Mouse (Mus musculus): ENCODE measurements around the gene Pon1. TPM values are rescaled to one million over a fixed set of nuclear protein-coding genes. Genes with fewer than 3 reads are reported as not detected.
"Not testable (repeated sequence)": the region's sequence is repeated elsewhere in the genome, so short reads cannot be mapped to it uniquely, and the experiment has no call there.

The Pon1 gene
- polyA plus RNA-seq (2016; fragmentation: Nextera tagmentation; extraction: Ambion mirVana): not detected in 2 replicates

- Histone ChIP-seq H3K9me3 (peaks cover 6% of the 10 kb centered on the region; the same call in 1 of the 2 replicates), H3K36me3 (no peaks in the 10 kb centered on the region), H3K4me2 (replicated peaks) (no peak within 1 kb of the TSS), H3K4me3 (no peak within 1 kb of the TSS), H3K27ac (no peak within 1 kb of the TSS), H3K9ac (no peak within 1 kb of the TSS), H3K27me3 (replicated peaks) (no peaks in the 10 kb centered on the region), H3K4me1 (no peaks in the 10 kb centered on the region)
- ATAC-seq (ENCODE audit: low FRiP score, low read depth): no peak
- 46% methylated on average over 5 of the region's 5 CpGs for WGBS
Measured at GRCm38 (mm10) chr6:5193693-5194092, at the start of gene Pon1. Pon1 (minus strand) TSS chr6:5193946.

GRCm38 (mm10) chr6:5238799-5239198 is 45.1 kb upstream of the Pon1 start:
- ATAC-seq (ENCODE audit: low FRiP score, low read depth): no peak
- Histone ChIP-seq H3K4me3 (no peak overlapping the region), H3K36me3 (no peaks in the 10 kb centered on the region), H3K4me2 (replicated peaks) (no peak overlapping the region), H3K9ac (no peak overlapping the region), H3K27me3 (replicated peaks) (no peaks in the 10 kb centered on the region), H3K27ac (no peak overlapping the region), H3K4me1 (no peaks in the 10 kb centered on the region), H3K9me3 (no peaks in the 10 kb centered on the region)
- WGBS: 95% methylated on average over 3 of the region's 3 CpGs

GRCm38 (mm10) chr6:5237510-5237909 is 43.8 kb upstream of the Pon1 start:
- Histone ChIP-seq H3K27ac (no peak overlapping the region), H3K4me2 (replicated peaks) (no peak overlapping the region), H3K4me3 (no peak overlapping the region), H3K9ac (no peak overlapping the region), H3K36me3 (no peaks in the 10 kb centered on the region), H3K9me3 (no peaks in the 10 kb centered on the region), H3K4me1 (no peaks in the 10 kb centered on the region), H3K27me3 (replicated peaks) (no peaks in the 10 kb centered on the region)
- no peak for ATAC-seq (ENCODE audit: low FRiP score, low read depth)
- 90% methylated on average over 4 of the region's 4 CpGs for WGBS

DNA sequence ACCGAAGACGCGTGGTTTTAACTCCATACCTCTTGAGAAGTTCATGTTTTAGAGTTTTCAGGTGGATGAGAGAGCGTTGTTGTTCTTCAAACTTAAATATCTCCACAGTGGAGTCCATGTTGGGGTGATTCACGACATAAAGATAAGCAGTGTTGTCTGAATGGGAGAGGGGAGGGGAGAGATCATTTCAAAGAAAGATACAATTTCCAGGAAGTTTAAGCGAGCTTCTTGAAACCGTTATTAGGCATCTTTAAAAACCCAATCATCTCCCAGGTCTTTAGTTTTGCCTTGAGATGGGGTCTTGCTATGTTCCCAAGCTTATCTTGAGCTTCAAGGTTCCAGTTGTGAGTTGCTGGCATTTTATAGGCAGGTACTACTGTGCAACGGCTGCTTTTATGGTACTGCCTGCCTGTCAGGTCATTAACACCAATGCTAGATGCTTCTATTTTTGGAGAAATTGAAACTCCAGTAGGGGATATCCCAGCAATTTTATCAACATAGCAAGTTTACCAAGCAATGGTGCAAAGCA is 43.2 kb upstream of the Pon1 start:
- Histone ChIP-seq H3K4me2 (replicated peaks) (no peak overlapping the region), H3K27me3 (replicated peaks) (no peaks in the 10 kb centered on the region), H3K9ac (no peak overlapping the region), H3K4me3 (no peak overlapping the region), H3K27ac (no peak overlapping the region), H3K4me1 (no peaks in the 10 kb centered on the region), H3K36me3 (no peaks in the 10 kb centered on the region), H3K9me3 (no peaks in the 10 kb centered on the region)
- ATAC-seq (ENCODE audit: low FRiP score, low read depth): no peak
- 90% methylated on average over 8 of the region's 8 CpGs for WGBS

GRCm38 (mm10) chr6:5234563-5234962 is 40.8 kb upstream of the Pon1 start:
- Histone ChIP-seq H3K27ac (no peak overlapping the region), H3K36me3 (no peaks in the 10 kb centered on the region), H3K4me1 (no peaks in the 10 kb centered on the region), H3K9me3 (no peaks in the 10 kb centered on the region), H3K4me3 (no peak overlapping the region), H3K4me2 (replicated peaks) (no peak overlapping the region), H3K27me3 (replicated peaks) (no peaks in the 10 kb centered on the region), H3K9ac (no peak overlapping the region)
- WGBS: 81% methylated on average over 3 of the region's 3 CpGs
- no peak for ATAC-seq (ENCODE audit: low FRiP score, low read depth)

GRCm38 (mm10) chr6:5233812-5234211 is 40.1 kb upstream of the Pon1 start:
- no peak for ATAC-seq (ENCODE audit: low FRiP score, low read depth)
- Histone ChIP-seq H3K4me3 (no peak overlapping the region), H3K36me3 (no peaks in the 10 kb centered on the region), H3K9ac (no peak overlapping the region), H3K4me2 (replicated peaks) (no peak overlapping the region), H3K9me3 (no peaks in the 10 kb centered on the region), H3K27ac (no peak overlapping the region), H3K27me3 (replicated peaks) (no peaks in the 10 kb centered on the region), H3K4me1 (no peaks in the 10 kb centered on the region)
- WGBS: 98% methylated on average over 1 of the region's 1 CpGs

DNA sequence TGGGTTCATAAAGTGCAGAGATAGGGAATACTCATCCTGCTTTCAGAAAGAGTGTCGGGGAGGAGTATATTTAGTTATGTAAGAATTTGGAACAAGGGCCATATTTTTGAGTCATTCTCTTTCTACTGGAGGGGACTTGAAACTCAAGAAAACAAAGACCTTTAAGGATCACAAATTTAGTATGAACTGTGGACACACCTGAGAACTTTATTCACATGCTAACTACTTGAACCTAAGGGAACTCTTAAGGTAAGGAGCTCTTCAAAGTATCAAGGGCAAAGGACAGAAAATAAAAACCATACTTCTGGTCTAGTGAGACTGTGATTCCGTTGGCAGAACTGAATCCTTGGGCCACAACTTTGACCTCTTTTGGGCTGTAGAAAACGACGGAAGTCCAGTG is 38.3 kb upstream of the Pon1 start:
- H3K9ac ChIP-seq: no peak overlapping the region
- no peaks in the 10 kb centered on the region for H3K9me3 ChIP-seq
- H3K4me2 ChIP-seq (replicated peaks): no peak overlapping the region
- H3K4me1 ChIP-seq: no peaks in the 10 kb centered on the region
- H3K27me3 ChIP-seq (replicated peaks): no peaks in the 10 kb centered on the region
- no peaks in the 10 kb centered on the region for H3K36me3 ChIP-seq
- no peak overlapping the region for H3K27ac ChIP-seq
- H3K4me3 ChIP-seq: no peak overlapping the region
- ATAC-seq (ENCODE audit: low FRiP score, low read depth): no peak
- WGBS: 92% methylated on average over 4 of the region's 4 CpGs

- H3K9ac ChIP-seq: no peak overlapping the region
- no peaks in the 10 kb centered on the region for H3K27me3 ChIP-seq (replicated peaks)
- no peak for ATAC-seq (ENCODE audit: low FRiP score, low read depth)
- no peaks in the 10 kb centered on the region for H3K36me3 ChIP-seq
- H3K9me3 ChIP-seq: no peaks in the 10 kb centered on the region
- no peaks in the 10 kb centered on the region for H3K4me1 ChIP-seq
- WGBS: 93% methylated on average over 5 of the region's 5 CpGs
- no peak overlapping the region for H3K27ac ChIP-seq
- no peak overlapping the region for H3K4me3 ChIP-seq
- H3K4me2 ChIP-seq (replicated peaks): no peak overlapping the region
Measured at GRCm38 (mm10) chr6:5230261-5230660, 36.5 kb upstream of the Pon1 start.

- not testable (repeated sequence) for H3K27ac ChIP-seq; H3K27me3 ChIP-seq (replicated peaks); H3K36me3 ChIP-seq; H3K4me2 ChIP-seq (replicated peaks); H3K4me3 ChIP-seq; H3K9me3 ChIP-seq; H3K9ac ChIP-seq; H3K4me1 ChIP-seq; ATAC-seq (ENCODE audit: low FRiP score, low read depth)
- WGBS: 90% methylated on average over 2 of the region's 2 CpGs
Measured at GRCm38 (mm10) chr6:5223551-5223950, 29.8 kb upstream of the Pon1 start.

GRCm38 (mm10) chr6:5222080-5222479 is 28.3 kb upstream of the Pon1 start:
- 75% methylated on average over 3 of the region's 3 CpGs for WGBS
- H3K9ac ChIP-seq: no peak overlapping the region

DNA sequence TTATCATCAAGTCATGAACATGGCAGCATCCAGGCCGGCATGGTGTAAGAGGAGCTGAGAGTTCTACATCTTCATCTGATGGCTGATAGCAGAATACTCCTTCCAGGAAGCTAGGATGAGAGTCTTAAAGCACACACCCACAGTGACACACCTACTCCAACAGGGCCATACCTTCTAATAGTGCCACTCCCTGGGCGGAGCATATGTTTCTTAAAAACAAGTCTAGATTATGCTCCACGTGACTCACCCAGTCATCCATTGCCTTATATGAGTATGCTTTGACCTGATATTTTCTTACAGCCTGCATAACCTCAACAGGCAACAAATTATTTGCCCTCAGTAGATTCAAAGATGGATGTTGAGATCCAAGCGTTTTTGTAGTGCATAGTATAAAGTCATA is 24.4 kb upstream of the Pon1 start:
- Histone ChIP-seq H3K27me3 (replicated peaks) (no peaks in the 10 kb centered on the region), H3K9ac (no peak overlapping the region), H3K4me2 (replicated peaks) (no peak overlapping the region), H3K4me3 (no peak overlapping the region), H3K27ac (no peak overlapping the region), H3K36me3 (no peaks in the 10 kb centered on the region), H3K4me1 (no peaks in the 10 kb centered on the region), H3K9me3 (0 out of 2 replicates have a peak, but pooled peaks cover under 1% of the 10 kb centered on the region)
- 92% methylated on average over 4 of the region's 4 CpGs for WGBS
- no peak for ATAC-seq (ENCODE audit: low FRiP score, low read depth)

More at GRCm38 (mm10) chr6:5222080-5222479, 28.3 kb upstream of the Pon1 start:
- Histone ChIP-seq H3K36me3 (no peaks in the 10 kb centered on the region), H3K9me3 (no peaks in the 10 kb centered on the region), H3K4me1 (no peaks in the 10 kb centered on the region), H3K27ac (no peak overlapping the region), H3K27me3 (replicated peaks) (no peaks in the 10 kb centered on the region), H3K4me3 (no peak overlapping the region), H3K4me2 (replicated peaks) (no peak overlapping the region)
- no peak for ATAC-seq (ENCODE audit: low FRiP score, low read depth)

DNA sequence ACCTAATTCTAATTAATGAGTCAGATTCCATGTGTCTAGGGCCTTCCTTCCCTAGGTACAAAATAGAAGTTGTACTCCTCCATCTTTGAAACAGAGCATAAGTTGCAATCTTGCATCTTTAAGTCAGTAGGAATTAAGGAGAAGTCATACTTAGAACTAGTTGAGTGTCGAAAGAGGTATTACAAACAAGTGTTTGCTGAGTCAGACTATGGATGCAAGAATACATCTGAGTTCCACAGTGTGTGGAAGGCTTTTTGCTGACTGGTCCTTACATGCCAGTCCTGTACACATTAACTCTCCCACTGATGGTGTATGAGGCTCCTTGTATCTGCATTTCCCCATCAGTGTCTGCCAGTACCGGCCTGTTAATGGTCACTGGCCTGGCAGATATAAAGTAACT is 14.1 kb upstream of the Pon1 start:
- H3K36me3 ChIP-seq: no peaks in the 10 kb centered on the region
- H3K4me1 ChIP-seq: no peaks in the 10 kb centered on the region
- H3K4me2 ChIP-seq (replicated peaks): no peak overlapping the region
- H3K9ac ChIP-seq: no peak overlapping the region
- no peak for ATAC-seq (ENCODE audit: low FRiP score, low read depth)
- 72% methylated on average over 2 of the region's 2 CpGs for WGBS
- no peaks in the 10 kb centered on the region for H3K9me3 ChIP-seq
- H3K4me3 ChIP-seq: no peak overlapping the region
- no peaks in the 10 kb centered on the region for H3K27me3 ChIP-seq (replicated peaks)
- no peak overlapping the region for H3K27ac ChIP-seq

GRCm38 (mm10) chr6:5199916-5200315 is 6.2 kb upstream of the Pon1 start:
- Histone ChIP-seq H3K27me3 (replicated peaks) (no peaks in the 10 kb centered on the region), H3K36me3 (no peaks in the 10 kb centered on the region), H3K4me1 (no peaks in the 10 kb centered on the region), H3K27ac (no peak overlapping the region), H3K9me3 (peaks cover 6% of the 10 kb centered on the region; the same call in 1 of the 2 replicates), H3K9ac (no peak overlapping the region), H3K4me2 (replicated peaks) (no peak overlapping the region), H3K4me3 (no peak overlapping the region)
- 89% methylated on average over 3 of the region's 3 CpGs for WGBS
- ATAC-seq (ENCODE audit: low FRiP score, low read depth): no peak

Measured in neural tube, embryonic 12.5 days (tissue).